Mouse (Mus musculus) monocyte, adult 5-6 weeks (primary cell): ENCODE results near the gene Atraid. TPM values are rescaled to one million over a fixed set of nuclear protein-coding genes. Genes with fewer than 3 reads are reported as not detected.
"Not testable (repeated sequence)": the region's sequence is repeated elsewhere in the genome, so short reads cannot be mapped to it uniquely, and the experiment has no call there.

Experiments
- ATAC-seq: fragments of 153-309, 156-312 bp; replicated peaks from 2 replicates; pipeline ENCODE4 v1.8.0; 2017; ENCODE audit warnings: mild to moderate bottlenecking; ENCODE audit not compliant: low TSS enrichment, insufficient number of reproducible peaks, severe bottlenecking, poor library complexity, low FRiP score
- total RNA-seq: library from RNA; stranded (forward); fragments of 200-1000, 200-491, 200-594 nt; gene quantifications from 3 replicates; pipeline ENCODE4 v1.2.3, GENCODE M21; 2017

Atraid gene
- total RNA-seq, 1 experiment from 2014 or later = 61.4 TPM

DNA sequence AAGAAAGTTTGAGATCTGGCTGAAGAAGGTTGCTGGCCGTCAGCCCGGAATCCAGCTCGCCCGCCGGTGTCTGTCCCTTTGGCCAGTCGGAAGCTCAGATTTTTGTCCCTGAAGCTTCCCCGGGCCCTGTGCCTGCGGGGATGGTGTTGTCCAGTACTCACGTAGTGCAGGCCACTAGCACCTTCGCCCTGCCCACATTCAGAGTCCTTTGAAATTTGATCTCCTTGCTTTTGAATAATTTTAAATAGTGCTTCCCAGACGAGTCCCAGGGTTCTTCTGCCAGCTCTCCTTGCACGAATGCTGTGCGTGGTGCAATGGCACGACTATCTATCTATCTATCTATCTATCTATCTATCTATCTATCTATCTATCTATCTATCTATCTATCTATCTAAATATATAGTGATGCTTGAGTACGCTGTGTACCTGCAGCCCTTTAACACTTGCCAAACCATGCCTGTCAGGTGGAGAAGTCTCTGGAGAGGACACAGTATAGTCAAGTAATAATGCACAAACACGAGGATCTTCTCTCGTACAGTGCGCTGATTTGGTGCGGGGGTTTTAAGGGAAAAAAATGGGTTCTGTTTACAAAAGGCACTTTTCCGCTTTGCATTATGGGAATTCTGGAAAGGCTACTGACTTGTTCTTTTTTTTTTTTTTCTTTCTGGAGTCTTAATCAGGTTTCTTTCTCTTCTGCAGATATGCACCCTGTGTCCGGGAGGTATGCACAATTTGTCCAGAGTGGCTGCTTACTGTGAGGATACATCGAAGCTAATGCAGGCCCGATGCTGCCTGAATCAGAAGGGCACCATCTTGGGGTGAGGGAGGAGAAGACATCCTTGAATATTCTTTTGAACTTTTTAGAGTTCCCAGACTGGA lies 890 bp downstream of the Atraid start, which contains the start of gene Slc5a6:
Gene Slc5a6, minus strand, starts transcription at position 162 of the 879 bp plus-strand sequence.
- ATAC-seq = peak; percentile 32; the same call in 1 of the 2 replicates

DNA sequence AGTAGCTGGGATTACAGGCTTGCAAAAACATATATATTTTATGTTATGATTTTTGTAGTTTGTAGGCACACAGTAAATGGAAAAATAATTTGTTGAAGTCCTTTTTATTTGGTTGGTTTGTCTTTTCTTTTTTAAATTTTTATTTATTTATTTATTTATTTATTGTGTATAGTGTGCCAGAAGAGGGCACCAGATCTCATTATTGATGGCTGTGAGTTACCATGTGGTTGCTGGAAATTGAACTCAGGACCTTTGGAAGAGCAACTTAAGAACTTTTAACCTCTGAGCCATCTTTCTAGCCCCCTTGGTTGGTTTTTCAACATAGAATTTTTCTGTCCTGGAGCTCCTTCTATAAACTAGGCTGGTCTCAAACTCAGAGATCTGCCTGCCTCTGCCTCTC lies 2.3 kb downstream of the Atraid start:
- ATAC-seq = no peak

DNA sequence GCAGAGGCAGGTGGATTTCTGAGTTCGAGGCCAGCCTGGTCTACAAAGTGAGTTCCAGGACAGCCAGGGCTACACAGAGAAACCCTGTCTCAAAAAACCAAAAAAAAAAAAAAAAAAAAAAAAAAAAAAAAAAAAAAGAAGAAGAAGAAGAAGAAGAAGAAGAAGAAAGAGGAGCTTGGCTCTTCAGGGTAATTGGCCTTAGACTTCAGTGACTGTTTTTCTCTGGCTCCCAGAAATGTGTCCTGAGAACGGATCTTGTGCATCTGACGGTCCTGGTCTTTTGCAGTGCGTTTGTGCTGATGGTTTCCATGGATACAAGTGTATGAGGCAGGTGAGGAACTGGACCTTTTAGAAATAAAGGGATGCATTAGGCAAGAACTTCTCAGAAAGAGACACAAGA lies 5.6 kb downstream of the Atraid start:
- not testable (repeated sequence) for ATAC-seq

DNA sequence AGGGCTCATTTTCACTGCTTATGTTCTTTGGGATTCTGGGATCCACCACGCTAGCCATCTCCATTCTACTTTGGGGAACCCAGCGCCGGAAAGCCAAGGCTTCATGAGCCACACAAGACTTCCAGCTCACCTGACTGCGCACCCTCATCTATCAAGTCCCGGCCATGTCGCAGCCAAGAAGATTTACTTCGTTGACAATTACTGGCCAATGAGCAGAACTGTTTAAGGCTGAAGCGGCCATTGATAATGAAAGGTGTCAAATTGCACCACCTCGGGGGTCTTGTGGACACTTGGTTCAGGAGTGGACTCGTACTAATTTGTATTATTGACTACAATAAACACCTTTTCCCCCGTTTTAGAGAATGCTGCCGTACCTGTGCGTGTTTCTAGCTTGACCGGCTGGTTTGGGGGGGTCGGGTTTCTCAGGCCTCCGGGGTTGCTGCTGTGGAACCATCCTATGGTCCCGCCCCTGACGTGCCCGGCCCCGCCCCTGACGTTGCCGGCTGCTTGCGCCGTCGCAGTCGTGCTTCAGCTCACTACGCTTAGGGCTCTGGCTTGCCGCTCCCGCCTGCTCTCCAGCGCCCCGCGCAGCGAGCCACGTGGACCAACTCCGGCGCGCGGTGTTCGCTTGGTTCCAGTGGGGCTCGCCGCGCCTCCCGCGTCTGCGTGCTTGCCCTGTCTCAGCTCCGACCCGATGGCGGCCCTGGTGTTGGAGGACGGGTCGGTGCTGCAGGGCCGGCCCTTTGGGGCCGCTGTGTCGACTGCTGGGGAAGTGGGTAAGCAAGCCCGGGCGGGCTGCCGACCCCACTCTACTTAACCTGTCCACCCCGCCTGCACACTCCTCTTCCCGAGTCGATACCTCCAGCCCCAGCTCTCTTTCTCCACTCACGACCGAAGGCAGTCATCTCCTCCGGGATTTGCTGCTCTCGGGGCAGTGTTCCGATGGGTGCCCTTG lies 6.4 kb downstream of the Atraid start, which contains the start of gene Cad:
Gene Cad, plus strand, starts transcription at position 520 of the 955 bp plus-strand sequence.
- ATAC-seq = peak; percentile 77

DNA sequence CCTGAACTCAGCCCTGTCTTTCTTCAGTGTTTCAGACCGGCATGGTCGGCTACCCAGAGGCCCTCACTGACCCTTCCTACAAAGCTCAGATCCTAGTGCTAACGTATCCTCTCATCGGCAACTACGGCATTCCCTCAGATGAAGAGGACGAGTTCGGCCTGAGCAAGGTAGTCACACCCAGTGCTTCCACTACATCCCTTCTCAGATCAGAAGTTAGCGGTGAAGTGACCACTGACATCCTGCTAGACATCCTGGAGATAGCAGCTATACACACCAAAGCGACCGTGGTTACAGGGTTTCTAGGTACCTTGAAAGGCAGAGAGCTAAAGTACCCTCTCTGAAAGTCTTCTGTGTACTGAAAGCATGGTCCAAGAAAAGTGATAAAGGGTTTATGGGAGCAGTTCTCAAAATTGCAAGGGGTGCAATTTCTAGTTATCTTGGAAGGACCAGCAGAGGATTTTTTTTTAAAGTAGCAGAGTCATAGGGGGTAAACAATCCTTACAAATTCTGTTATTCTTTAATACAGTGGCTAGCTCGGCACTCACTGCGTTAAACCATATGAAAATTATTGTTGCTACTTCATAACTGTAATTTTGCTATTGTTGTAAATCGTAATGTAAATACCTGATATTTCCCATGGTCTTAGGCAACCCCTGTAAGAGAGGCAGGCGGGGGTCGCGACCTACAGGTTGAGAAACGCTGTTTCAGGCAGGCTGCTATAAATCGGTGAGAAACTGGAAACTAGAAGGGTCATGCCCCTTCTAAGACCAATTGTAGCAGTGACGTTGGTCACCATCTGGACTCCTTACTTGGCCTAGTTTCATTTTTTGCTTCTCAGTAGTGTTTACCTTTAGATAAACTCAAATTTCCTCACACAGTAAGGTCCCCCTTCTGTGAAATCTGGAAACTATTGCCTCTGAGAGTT lies 7.4 kb downstream of the Atraid start:
- ATAC-seq = no peak

DNA sequence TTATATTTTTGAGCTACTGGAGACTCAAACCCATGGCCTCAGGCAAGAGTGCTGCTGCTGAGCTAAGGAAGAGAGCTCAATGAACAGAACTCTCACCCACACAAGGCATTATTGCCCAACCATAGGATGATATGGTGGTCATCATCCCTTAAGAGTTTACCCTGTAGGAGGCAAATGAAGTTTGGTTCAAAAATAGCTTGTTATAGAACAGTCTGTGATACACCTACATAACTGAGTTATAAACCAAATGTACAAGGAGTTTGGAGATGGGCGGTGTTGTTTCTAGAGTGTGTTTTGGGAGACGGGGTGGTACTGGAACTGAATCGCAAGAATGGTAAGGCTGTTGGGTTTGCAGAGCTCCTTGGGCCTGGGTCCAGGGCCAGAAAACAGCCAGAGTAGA lies 21.7 kb downstream of the Atraid start:
- ATAC-seq = no peak

DNA sequence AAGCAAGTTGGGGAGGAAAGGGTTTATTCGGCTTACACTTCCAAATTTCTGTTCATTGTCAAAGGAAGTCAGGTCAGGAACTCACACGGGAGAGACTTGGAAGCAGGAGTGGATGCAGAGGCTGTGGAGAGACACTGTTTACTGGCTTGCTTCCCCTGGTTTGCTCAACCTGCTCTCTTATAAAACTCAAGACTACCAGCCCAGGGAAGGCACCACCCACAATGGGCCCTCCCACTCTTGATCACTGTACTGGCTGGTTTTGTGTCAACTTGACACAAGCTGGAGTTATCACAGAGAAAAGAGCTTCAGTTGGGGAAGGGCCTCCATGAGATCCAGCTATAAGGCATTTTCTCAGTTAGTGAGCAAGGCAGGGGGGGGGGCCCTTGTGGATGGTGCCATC lies 22.9 kb downstream of the Atraid start:
- no peak for ATAC-seq

DNA sequence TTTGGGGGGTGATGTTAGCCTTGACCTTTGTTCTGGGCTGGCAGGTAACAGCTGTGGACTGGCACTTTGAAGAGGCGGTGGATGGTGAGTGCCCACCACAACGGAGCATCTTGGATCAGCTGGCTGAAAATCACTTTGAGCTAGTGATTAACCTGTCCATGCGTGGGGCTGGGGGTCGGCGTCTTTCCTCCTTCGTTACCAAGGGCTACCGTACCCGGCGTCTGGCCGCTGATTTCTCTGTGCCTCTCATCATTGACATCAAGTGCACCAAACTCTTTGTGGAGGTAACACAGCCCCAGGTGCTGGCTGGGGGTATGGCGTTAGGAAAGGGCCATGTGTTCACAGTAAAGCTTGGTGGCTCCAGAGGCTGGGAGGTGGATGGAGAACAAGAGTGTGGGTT lies 23.7 kb downstream of the Atraid start:
- no peak for ATAC-seq

DNA sequence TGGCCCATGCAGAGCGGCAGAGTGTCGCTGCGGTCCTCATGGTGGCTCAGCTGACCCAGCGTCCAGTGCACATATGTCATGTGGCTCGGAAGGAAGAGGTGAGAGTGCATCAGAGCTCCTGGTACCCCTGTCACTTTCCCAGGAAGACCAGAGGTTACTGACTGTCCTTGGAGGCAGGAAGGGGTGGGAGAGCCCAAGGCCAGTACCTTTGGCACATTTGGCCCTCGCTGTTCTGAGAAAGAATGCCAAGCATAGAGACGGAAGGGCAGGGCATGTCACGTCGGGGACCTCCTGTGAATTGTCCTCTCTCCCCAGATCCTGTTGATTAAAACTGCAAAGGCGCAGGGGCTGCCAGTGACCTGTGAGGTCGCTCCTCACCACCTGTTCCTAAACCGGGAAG lies 25.1 kb downstream of the Atraid start:
- ATAC-seq = no peak

DNA sequence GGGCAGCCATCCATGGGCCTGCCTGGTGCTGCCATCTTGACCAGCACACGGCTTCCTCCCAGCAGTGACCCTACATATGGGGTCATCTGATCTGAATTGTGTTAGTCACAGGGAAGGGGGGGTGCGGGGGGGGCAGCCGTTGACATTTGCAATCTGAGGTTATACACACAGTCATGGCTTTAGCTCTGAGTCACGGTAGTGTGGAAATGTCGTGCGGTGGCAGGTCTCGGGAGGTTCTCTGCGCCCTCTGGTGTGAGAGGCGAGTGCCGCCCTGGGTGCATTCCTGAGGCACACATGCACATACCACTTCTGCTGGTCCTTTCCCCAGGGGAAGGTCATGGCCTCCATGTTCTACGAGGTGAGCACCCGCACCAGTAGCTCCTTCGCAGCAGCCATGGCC lies 28.2 kb downstream of the Atraid start:
- no peak for ATAC-seq

DNA sequence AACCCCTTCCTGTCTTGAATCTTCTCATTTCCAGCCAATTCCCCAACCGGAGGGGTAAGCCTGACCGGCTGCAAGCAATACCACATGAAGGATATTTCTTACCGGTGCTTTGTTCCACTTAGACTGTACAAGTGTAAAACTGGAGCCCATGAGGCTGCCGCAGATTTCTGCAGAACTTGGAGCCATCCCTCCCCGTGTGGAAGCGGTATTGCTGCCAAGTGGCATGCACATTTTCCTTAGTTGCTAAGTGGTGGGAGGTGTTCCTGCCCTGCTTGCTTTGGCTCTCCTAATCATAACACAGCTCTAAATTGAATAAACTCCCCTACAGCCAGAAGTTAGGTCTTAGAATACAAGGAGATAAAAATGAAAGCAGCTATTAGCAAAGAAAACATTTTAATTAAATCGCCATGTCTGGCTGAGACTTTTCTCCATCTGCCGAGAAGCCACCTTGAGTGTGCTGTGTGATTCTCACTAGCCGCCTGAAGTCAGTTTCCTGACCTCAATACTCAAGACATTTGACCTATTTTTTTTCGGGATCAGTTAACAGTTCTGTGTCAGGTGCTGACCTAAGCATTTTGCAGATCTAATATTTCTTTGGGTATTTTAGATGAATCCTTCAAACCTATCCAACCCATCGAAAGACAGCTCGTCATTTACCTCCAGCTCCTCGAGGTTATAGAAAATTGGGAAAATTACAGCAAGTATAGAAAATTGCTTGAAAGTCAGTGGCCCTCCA lies 32.1 kb downstream of the Atraid start:
- no peak for ATAC-seq

DNA sequence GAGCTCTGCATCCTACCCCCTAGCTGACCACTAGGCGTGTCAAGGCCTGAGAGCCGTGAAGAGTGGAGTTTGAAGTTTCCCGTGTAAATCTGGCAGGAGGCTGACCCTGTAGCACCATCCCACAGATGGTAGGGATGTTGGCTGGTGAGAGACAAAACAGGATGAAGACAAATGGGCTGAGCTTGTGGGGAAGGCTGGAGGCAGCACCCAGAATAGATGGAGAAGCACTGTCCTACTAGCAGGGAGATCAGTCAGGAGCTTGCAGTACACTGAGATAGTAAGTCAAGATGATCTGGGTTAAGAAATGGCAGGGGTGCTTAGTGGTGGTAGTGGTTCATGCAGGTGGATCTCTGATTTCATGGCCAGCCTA lies 32.7 kb downstream of the Atraid start:
- ATAC-seq = no peak

DNA sequence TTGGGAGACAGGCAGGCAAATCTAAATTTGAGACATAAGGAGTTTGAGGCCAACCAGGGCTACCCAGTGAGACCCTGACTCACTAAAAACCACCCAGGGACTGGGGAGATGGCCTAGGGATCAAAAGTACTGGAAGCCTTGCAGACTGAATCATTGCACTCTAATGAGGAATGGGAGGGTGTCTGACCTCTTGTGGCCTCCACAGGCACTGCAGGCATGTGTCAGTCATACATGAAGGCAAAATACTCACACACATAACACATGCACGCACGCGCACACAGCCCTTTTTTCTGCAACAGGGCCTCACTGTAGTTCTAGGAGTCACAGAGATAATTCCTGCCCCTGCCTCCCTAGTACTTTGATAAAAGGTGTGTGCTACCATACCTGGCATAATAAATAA lies 33.3 kb downstream of the Atraid start:
- 0 out of 2 replicates have a peak, but pooled peaks have one; percentile 45 for ATAC-seq

DNA sequence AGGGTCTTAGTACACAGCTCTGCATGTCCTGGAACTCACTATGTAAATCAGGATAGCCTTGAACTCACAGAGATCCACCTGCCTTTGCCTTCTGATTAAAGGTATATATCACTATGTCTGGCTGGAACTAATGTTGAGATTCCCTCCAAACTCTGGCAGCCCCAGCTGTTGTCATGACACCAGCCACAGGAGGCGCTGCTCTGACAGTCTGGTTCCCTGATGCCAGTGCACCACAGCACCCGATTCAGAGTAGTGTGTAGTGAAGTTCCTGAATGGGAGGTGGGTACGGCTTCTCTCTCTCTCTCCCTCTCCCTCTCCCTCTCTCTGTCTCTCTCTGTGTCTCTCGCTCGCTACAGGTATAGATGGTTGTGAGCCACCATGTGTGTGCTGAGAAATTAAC lies 34.2 kb downstream of the Atraid start:
- peak; percentile 57; the same call in 1 of the 2 replicates for ATAC-seq

DNA sequence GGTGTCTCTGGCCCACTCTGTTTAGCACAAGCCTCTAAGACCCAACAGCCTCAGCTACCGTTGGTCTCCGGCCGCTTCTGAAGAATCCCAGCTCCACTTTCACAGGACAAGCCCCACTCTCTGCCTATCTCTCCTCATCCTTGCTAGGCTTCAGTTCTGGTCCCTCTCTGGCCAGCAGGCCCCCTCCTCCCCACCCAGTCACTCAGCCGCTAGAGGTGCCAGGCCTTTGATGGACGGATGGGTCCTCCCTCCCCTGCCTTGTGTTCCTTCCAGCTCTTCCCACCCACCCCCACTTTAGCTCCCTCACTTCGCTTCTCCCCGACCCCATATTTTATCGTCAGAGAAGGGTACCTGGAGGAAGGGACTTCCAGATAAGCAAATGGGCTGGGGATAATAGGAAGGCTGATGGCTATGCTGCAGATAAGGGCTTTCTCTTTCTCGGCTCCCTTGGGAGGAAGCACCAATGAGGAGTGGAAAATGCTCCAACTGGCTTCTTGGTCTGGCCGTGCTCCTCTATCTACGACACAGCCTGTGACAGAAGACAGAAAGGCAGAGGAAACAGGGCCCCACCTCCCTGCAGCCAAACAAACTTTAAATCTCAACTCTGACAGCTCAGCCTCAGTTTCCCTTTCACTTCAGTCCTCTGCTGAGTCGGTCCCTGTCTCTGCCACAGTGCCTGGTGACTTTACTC lies 35.0 kb downstream of the Atraid start:
- no peak for ATAC-seq

DNA sequence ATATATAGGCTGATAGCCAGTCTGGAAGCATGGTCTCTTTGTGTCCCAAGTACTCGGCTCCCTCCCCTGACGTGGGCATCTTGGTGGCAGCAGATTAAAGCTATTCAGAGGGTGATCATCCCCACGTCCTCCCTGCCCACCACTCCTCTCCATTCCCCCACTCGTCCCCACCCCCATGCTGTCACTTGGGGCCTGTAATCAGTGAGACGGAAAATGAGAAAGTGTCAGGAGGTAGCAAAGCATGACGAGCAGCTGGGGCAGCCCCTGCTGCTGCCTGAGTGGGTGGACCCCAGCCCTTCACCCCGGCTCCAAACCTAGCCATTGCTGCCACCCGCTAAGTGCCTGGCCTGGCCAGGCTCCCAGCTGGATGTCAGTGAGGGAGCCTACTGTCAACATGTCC lies 35.8 kb downstream of the Atraid start:
- ATAC-seq = no peak

DNA sequence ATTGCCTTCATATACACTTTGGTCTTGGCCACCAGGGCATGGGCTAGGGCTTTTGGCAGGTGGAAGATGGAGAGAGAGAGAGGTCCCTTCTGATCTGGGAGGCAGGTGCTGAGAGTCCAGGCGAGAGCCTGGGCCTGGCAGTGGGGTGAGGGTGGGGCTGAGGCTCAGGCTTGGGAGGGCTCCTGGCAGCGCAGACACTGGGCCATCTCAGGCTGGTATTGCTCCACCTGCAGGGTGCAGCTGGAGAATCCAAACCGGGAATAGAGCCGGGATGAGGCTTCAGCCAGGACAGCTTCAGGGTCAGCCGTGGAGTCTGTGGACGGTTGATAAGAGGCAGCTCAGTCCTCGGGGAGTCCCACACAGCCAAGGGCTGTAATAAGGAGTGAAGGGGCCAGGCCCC lies 38.5 kb downstream of the Atraid start:
- ATAC-seq = no peak
